In genomic region chr2:166656630-166657029, GRCm38 (mm10) we compare ENCODE assay signal across 8 mouse cellular contexts. TPM values are rescaled to one million over a fixed set of nuclear protein-coding genes. Genes with fewer than 3 reads are reported as not detected.
DNase-seq lines count a peak whose midpoint lies in the region; ATAC-seq and TF ChIP-seq lines count a peak whose summit lies in the region.

No protein-coding gene starts in this region.

- no peak for DNase-seq in lung, postnatal 0 days (ENCODE audit: low spot score)
- DNase-seq in lung, adult 2 months: no peak
- peak; percentile 51 for DNase-seq in lung, postnatal 10 days
- DNase-seq in testis, postnatal 14 days (ENCODE audit: low spot score): no peak
- DNase-seq in testis, postnatal 10 days (ENCODE audit: low spot score): no peak

- no peak for TF ChIP-seq CTCF in lung, postnatal 0 days (IDR thresholded peaks at IDR 0.05)
- no peak for TF ChIP-seq CTCF in lung, adult 2 months (IDR thresholded peaks at IDR 0.05; ENCODE audit: insufficient read depth, low read length)

- H3K4me3 ChIP-seq in lung, postnatal 0 days (ENCODE audit: low read depth, low read length): no peak overlapping the region
- H3K4me3 ChIP-seq in lung, adult 2 months (replicated peaks; ENCODE audit: extremely low read depth, low read depth, low read length): no peak overlapping the region
- no peak overlapping the region for H3K4me3 ChIP-seq in forebrain, embryonic 13.5 days
- no peak overlapping the region for H3K4me3 ChIP-seq in stomach, embryonic 16.5 days (replicated peaks; ENCODE audit: low read length)

- H3K9me3 ChIP-seq in lung, postnatal 0 days (ENCODE audit: low read length): no peaks in the 10 kb centered on the region
- H3K9me3 ChIP-seq in forebrain, embryonic 13.5 days (replicated peaks): no peaks in the 10 kb centered on the region
- no peaks in the 10 kb centered on the region for H3K9me3 ChIP-seq in stomach, embryonic 16.5 days (replicated peaks; ENCODE audit: control insufficient read depth, low read length)

- ATAC-seq in lung, postnatal 0 days: no peak
- ATAC-seq in forebrain, embryonic 13.5 days: no peak
- no peak for ATAC-seq in stomach, embryonic 16.5 days (ENCODE audit: insufficient read depth, low FRiP score)
- no peak for ATAC-seq in cerebellum, adult (ENCODE audit: insufficient number of reproducible peaks, low FRiP score, low TSS enrichment)

- TF ChIP-seq EP300 in lung, postnatal 0 days (IDR thresholded peaks at IDR 0.05): 0 out of 2 replicates have a peak, but pooled peaks have one; percentile 3

- H3K4me2 ChIP-seq in lung, postnatal 0 days (replicated peaks; ENCODE audit: low read depth, low read length): no peak overlapping the region
- H3K4me2 ChIP-seq in forebrain, embryonic 13.5 days: peak overlapping the region; percentile 5; the same call in 1 of the 2 replicates
- no peak overlapping the region for H3K4me2 ChIP-seq in stomach, embryonic 16.5 days (ENCODE audit: low read depth, low read length)

- no peaks in the 10 kb centered on the region for H3K36me3 ChIP-seq in lung, postnatal 0 days (ENCODE audit: insufficient read depth, low read length)
- H3K36me3 ChIP-seq in forebrain, embryonic 13.5 days (ENCODE audit: poor library complexity, severe bottlenecking): no peaks in the 10 kb centered on the region
- H3K36me3 ChIP-seq in stomach, embryonic 16.5 days (ENCODE audit: control insufficient read depth, insufficient read depth, low read length): no peaks in the 10 kb centered on the region

- no peak for TF ChIP-seq POLR2A in lung, adult 2 months (IDR thresholded peaks at IDR 0.05; ENCODE audit: borderline replicate concordance, extremely low read depth, low read depth, low read length)

- 54% methylated on average over 4 of the region's 4 CpGs for WGBS in lung, postnatal 0 days
- 54% methylated on average over 4 of the region's 4 CpGs for WGBS in lung, adult 2 months
- WGBS in forebrain, embryonic 13.5 days: 56% methylated on average over 4 of the region's 4 CpGs
- WGBS in stomach, embryonic 16.5 days: 58% methylated on average over 4 of the region's 4 CpGs

- no peak overlapping the region for H3K9ac ChIP-seq in lung, postnatal 0 days (replicated peaks; ENCODE audit: low read depth)
- H3K9ac ChIP-seq in forebrain, embryonic 13.5 days: no peak overlapping the region
- H3K9ac ChIP-seq in stomach, embryonic 16.5 days (ENCODE audit: low read length): no peak overlapping the region

- no peaks in the 10 kb centered on the region; the same call in 1 of the 2 replicates for H3K4me1 ChIP-seq in lung, postnatal 0 days (ENCODE audit: insufficient read depth, low read depth, low read length)
- peaks cover 11% of the 10 kb centered on the region for H3K4me1 ChIP-seq in lung, adult 2 months (ENCODE audit: control insufficient read depth, insufficient read depth, low read length)
- peaks cover 66% of the 10 kb centered on the region for H3K4me1 ChIP-seq in forebrain, embryonic 13.5 days
- peaks cover 16% of the 10 kb centered on the region; the same call in 1 of the 2 replicates for H3K4me1 ChIP-seq in stomach, embryonic 16.5 days (ENCODE audit: control insufficient read depth, insufficient read depth, low read length)

- no peaks in the 10 kb centered on the region for H3K27me3 ChIP-seq in lung, postnatal 0 days (replicated peaks; ENCODE audit: insufficient read depth, low read length)
- H3K27me3 ChIP-seq in forebrain, embryonic 13.5 days: no peaks in the 10 kb centered on the region
- no peaks in the 10 kb centered on the region for H3K27me3 ChIP-seq in stomach, embryonic 16.5 days (ENCODE audit: control insufficient read depth, insufficient read depth, low read length)

- H3K27ac ChIP-seq in lung, postnatal 0 days (ENCODE audit: low read length): peak overlapping the region; percentile 68
- peak overlapping the region; percentile 70 for H3K27ac ChIP-seq in forebrain, embryonic 13.5 days
- H3K27ac ChIP-seq in stomach, embryonic 16.5 days (ENCODE audit: low read length): peak overlapping the region; percentile 70

RNA-seq across cellular contexts. Expression of gene Prex1, which starts 57.0 kb away (rescaled TPM):
- 6.9 and 7.5 TPM in 2 replicates for polyA plus RNA-seq in lung, postnatal 0 days (2015; fragmentation: Nextera tagmentation; extraction: Ambion mirVana)
- 61.1 and 64.0 TPM in 2 replicates for polyA plus RNA-seq in lung, adult 2 months (2012; rRNA removed)
- 28.6 and 32.7 TPM in 2 replicates for polyA plus RNA-seq in forebrain, embryonic 13.5 days (2015; fragmentation: Nextera tagmentation; extraction: Ambion mirVana)
- polyA plus RNA-seq in stomach, embryonic 16.5 days (2015; fragmentation: Nextera tagmentation; extraction: Ambion mirVana): 10.8 and 11.0 TPM in 2 replicates
